Mouse (Mus musculus): ENCODE results near the gene Ddx51. TPM values are rescaled to one million over a fixed set of nuclear protein-coding genes. Genes with fewer than 3 reads are reported as not detected.

Ddx51 gene
- 22.1 and 24.2 TPM in 2 replicates for polyA plus RNA-seq (2015; fragmentation: Nextera tagmentation; extraction: Ambion mirVana)

DNA sequence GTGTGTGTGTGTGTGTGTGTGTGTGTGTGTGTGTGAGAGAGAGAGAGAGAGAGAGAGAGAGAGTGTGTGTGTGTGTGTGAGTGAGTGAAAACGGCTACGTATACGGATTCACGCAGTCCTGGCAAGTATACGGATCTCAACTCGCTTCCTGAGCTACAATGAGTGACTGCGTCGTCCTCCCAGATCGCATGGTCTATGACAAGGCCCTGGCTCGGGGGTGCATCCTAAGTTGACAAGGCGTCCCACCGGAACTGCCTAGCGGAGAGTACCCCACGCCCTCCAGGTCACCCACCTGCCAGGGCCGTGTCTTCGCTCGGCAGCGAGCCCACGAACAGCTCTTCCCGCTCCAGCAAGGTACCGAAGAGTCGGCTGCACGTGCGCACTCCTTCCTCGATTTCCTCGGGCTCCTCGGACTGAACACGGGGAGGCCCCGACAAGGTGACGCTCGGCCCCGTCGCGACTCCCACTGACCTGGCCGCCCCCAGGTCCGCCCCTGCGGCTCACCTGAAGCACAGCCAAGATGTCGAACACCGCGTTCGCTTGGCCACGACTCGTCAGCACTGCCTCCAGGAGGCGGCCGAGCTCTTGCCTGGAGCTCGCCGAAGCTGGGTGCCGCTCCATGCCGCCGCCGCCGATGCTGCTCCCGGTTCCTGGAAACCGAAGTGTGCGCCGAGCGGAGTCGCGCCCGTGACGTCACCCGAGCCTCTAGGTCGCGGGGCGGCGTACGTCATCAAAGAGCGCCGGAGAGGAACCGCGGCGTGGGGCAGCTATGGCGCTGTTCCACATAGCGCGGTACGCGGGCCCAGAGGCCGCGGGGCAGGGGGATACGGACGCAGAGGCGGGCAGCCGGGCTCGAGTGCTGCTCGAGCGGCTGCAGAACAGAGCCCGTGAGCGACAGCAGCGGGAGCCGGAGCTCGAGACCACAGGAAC, at the start of gene Ddx51, which contains the start of gene Noc4l:
Gene Ddx51, plus strand, starts transcription at position 733 of the 930 bp plus-strand sequence.
Gene Noc4l, minus strand, starts transcription at position 699 of the 930 bp plus-strand sequence.
- under 1% methylated on average over 91 of the region's 91 CpGs for WGBS
- H3K9ac ChIP-seq: peak within 1 kb of the TSS; percentile 98
- peaks cover 49% of the 10 kb centered on the region for H3K36me3 ChIP-seq
- peak within 1 kb of the TSS; percentile 81 for H3K4me2 ChIP-seq
- peak; percentile 86 for ATAC-seq (ENCODE audit: insufficient read depth, low FRiP score, low read depth)
- H3K9me3 ChIP-seq: no peaks in the 10 kb centered on the region
- H3K4me1 ChIP-seq: peaks cover 12% of the 10 kb centered on the region
- H3K27ac ChIP-seq: 0 out of 2 replicates have a peak within 1 kb of the TSS, but pooled peaks have one; percentile 44
- H3K27me3 ChIP-seq (replicated peaks): no peaks in the 10 kb centered on the region
- peak within 1 kb of the TSS; percentile 86 for H3K4me3 ChIP-seq (replicated peaks)

DNA sequence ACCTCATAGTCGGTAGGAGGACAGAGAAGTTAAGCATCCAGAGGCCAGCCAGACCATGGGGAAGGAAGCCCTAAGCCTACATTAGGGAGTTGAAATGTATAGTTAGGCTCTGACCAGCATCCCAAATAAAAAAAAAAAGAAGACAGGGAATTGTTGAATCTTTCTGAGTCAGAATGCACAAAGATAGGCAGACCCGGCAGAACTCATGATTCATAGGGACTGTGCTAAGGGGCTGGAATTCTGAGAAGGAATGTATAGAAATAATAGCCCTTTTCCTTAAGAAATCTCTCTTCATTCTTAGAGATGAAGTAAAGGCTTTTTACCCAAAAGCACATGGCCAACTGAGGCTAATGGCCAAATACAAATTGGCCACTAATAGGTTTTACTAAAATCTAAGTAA, 48.9 kb upstream of the Ddx51 start:
- Histone ChIP-seq H3K36me3 (no peaks in the 10 kb centered on the region), H3K4me1 (no peaks in the 10 kb centered on the region), H3K9me3 (no peaks in the 10 kb centered on the region), H3K4me2 (no peak overlapping the region), H3K9ac (no peak overlapping the region), H3K27ac (no peak overlapping the region), H3K27me3 (replicated peaks) (no peaks in the 10 kb centered on the region; the same call in 1 of the 2 replicates), H3K4me3 (replicated peaks) (no peak overlapping the region)
- ATAC-seq (ENCODE audit: insufficient read depth, low FRiP score, low read depth): no peak
- 80% methylated on average over 2 of the region's 2 CpGs for WGBS

DNA sequence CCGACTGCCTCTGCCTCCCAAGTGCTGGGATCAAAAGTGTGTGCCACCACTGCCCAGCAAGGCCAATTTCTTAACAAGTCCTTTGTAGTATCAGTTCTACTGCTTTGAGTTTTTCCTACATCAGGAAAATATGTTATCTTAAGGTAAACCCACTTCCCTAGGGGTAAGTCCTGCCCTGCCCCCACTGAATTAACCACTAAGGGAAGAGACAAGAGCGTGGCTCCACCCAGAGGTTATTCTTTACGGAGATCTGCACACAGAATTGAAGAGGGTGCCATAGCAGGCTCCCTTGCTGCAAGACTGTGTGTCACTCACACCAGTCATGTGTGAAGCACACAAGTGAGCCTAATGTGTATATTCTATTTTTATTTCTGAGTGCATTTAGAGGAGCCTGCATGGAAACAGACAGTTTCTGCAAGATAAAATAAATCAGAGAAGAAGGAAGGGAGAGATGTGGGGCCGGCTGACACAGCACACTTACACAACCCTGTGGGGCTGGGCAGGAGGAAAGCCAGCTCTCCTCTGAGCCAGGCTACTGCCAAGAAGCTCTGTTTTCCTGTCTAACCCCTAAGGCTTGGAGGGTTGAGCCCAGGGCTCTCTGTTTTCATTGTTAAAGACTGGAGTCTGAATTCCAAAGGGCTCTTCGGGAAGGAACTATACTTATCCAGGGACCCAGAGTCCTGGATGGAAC, 47.6 kb upstream of the Ddx51 start:
- WGBS: 60% methylated on average over 5 of the region's 5 CpGs
- Histone ChIP-seq H3K27me3 (replicated peaks) (no peaks in the 10 kb centered on the region), H3K9me3 (no peaks in the 10 kb centered on the region), H3K27ac (no peak overlapping the region), H3K4me2 (no peak overlapping the region), H3K36me3 (no peaks in the 10 kb centered on the region), H3K9ac (no peak overlapping the region), H3K4me1 (0 out of 2 replicates have a peak, but pooled peaks cover 3% of the 10 kb centered on the region), H3K4me3 (replicated peaks) (no peak overlapping the region)
- no peak for ATAC-seq (ENCODE audit: insufficient read depth, low FRiP score, low read depth)

DNA sequence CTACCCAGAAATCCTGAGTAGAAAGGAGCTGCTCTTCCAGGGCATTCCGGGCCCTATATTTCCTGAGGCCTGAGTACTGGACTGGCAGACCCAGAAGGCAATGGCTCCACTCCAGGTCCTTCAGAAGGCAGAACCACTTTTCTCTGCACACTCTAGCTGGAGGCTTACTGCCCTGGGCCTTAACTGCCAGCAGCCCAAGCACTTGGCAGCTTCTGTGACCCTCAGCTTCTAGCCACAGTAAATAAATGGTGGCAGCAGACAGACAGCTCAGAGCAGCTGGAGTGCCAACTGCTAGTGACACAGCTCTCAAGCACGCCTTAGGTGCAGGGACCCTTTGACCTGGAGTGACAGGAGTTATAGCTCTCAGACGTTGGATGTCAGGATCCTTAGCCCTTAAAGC, 45.5 kb upstream of the Ddx51 start:
- 42% methylated on average over 3 of the region's 3 CpGs for WGBS
- Histone ChIP-seq H3K4me3 (replicated peaks) (no peak overlapping the region), H3K9me3 (no peaks in the 10 kb centered on the region), H3K4me2 (no peak overlapping the region), H3K9ac (no peak overlapping the region), H3K27me3 (replicated peaks) (no peaks in the 10 kb centered on the region), H3K27ac (no peak overlapping the region), H3K4me1 (0 out of 2 replicates have a peak, but pooled peaks cover 3% of the 10 kb centered on the region), H3K36me3 (no peaks in the 10 kb centered on the region)
- no peak for ATAC-seq (ENCODE audit: insufficient read depth, low FRiP score, low read depth)

DNA sequence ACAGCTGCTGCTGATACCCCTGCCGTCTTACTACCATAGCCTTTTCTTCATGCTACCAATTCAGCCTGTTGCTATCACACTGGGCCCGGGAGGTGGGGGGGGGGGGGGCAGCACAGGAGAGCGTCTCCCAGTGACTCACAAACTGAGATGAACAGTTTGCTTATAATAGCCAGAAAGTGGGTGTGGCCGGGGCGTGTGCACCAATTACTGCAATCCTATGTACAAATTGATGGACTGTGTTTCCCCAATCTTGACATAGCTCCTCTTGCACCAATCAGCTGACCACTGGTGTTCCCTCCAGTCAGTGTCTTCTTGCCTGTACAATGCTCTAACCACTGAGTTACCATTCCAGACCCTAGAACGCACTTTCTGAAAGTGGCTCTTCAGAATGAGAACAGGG, 44.9 kb upstream of the Ddx51 start:
- Histone ChIP-seq H3K4me1 (0 out of 2 replicates have a peak, but pooled peaks cover 3% of the 10 kb centered on the region), H3K4me3 (replicated peaks) (no peak overlapping the region), H3K27me3 (replicated peaks) (no peaks in the 10 kb centered on the region), H3K36me3 (no peaks in the 10 kb centered on the region), H3K9me3 (no peaks in the 10 kb centered on the region), H3K9ac (no peak overlapping the region), H3K4me2 (no peak overlapping the region), H3K27ac (no peak overlapping the region)
- 62% methylated on average over 6 of the region's 6 CpGs for WGBS
- ATAC-seq (ENCODE audit: insufficient read depth, low FRiP score, low read depth): no peak

DNA sequence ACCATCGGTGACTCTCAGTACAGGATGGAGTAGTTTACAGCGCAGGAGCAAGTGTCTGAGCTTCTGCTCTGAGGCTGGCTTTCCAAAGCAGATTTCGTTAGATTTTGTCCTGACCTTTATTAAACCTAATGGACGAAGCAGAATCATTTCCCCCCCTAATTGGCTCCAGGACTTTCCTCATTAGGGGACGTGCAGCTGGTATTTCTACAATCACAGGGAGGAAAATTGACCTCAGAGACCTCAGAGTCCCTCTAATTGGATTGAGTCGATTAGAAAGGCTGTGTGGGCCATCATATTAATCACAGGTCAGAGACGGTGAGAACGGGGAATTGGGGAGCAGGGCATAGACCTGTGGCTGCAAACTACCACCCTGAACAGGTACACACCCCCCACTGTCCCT, 44.3 kb upstream of the Ddx51 start:
- no peaks in the 10 kb centered on the region for H3K27me3 ChIP-seq (replicated peaks)
- no peak for ATAC-seq (ENCODE audit: insufficient read depth, low FRiP score, low read depth)
- no peak overlapping the region for H3K4me3 ChIP-seq (replicated peaks)
- H3K4me2 ChIP-seq: no peak overlapping the region
- H3K36me3 ChIP-seq: no peaks in the 10 kb centered on the region
- no peak overlapping the region for H3K27ac ChIP-seq
- no peak overlapping the region for H3K9ac ChIP-seq
- 0 out of 2 replicates have a peak, but pooled peaks cover 3% of the 10 kb centered on the region for H3K4me1 ChIP-seq
- no peaks in the 10 kb centered on the region for H3K9me3 ChIP-seq
- 62% methylated on average over 8 of the region's 8 CpGs for WGBS

DNA sequence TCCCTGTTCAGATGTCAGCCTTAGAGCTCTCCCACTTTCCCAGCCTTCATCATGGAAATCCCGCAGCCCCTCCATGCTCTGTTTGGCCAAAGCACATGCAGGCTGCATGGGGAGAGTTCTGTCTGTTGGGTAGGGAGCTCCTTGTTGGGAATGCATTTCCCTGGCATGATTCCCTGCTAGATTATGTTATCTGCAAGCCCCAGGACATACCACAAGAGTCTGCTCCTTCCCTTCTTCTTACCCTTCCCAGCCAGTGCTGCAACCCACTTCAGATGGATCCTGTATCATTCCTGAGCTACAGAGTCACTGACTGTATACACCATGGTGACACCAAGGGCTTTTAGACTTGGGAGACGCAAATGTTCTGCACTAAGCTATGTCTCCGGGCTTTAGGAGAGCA, 43.8 kb upstream of the Ddx51 start:
- Histone ChIP-seq H3K4me2 (no peak overlapping the region), H3K4me3 (replicated peaks) (no peak overlapping the region), H3K36me3 (no peaks in the 10 kb centered on the region), H3K27me3 (replicated peaks) (no peaks in the 10 kb centered on the region), H3K9ac (no peak overlapping the region), H3K27ac (no peak overlapping the region), H3K9me3 (no peaks in the 10 kb centered on the region), H3K4me1 (0 out of 2 replicates have a peak, but pooled peaks cover 3% of the 10 kb centered on the region)
- no peak for ATAC-seq (ENCODE audit: insufficient read depth, low FRiP score, low read depth)
- WGBS: 81% methylated on average over 3 of the region's 3 CpGs

DNA sequence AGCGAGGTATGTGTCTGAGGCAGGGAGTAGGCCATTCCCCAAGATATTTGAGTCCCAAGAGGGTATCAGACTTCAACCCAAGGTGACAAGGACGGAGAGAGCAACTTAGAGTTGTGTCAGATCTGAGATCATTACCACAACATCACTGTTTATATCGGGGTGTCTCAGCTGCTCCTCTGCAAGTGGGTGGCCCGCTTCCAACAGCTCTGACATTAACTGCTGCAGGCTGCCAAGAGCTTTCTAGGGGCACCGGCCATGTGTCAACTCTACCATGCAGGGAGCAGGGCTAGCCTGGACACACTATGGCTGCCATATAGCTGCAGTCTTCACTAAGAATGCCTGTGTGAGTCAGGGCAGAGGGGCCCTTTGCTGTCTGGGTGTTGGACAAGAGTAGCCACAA, 43.4 kb upstream of the Ddx51 start:
- Histone ChIP-seq H3K9me3 (no peaks in the 10 kb centered on the region), H3K27ac (no peak overlapping the region), H3K4me2 (no peak overlapping the region), H3K4me1 (0 out of 2 replicates have a peak, but pooled peaks cover 3% of the 10 kb centered on the region), H3K4me3 (replicated peaks) (no peak overlapping the region), H3K36me3 (no peaks in the 10 kb centered on the region), H3K9ac (no peak overlapping the region), H3K27me3 (replicated peaks) (no peaks in the 10 kb centered on the region)
- ATAC-seq (ENCODE audit: insufficient read depth, low FRiP score, low read depth): no peak
- 68% methylated on average over 5 of the region's 5 CpGs for WGBS

DNA sequence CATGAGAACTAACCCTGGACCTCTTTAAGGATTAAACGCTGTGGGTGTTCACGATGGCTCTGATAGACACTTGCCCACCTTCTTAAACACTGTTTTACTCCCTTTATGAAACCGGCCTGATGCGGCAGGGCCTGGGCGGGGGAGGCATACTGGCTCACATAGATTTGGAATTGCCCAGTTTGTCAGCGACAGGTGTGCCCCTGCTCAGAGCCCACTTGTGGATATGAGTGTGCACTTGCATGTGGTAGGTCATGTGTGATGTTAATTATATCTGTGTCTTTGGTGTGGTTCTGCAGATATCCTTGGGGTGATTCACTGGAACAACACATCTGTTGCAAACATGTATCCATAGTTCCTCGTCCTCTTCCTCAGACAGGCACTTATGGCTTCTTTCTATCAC, 42.8 kb upstream of the Ddx51 start:
- no peaks in the 10 kb centered on the region for H3K36me3 ChIP-seq
- no peak overlapping the region for H3K9ac ChIP-seq
- H3K27me3 ChIP-seq (replicated peaks): no peaks in the 10 kb centered on the region
- 0 out of 2 replicates have a peak, but pooled peaks cover 3% of the 10 kb centered on the region for H3K4me1 ChIP-seq
- no peaks in the 10 kb centered on the region for H3K9me3 ChIP-seq
- ATAC-seq (ENCODE audit: insufficient read depth, low FRiP score, low read depth): no peak
- no peak overlapping the region for H3K27ac ChIP-seq
- H3K4me2 ChIP-seq: no peak overlapping the region
- H3K4me3 ChIP-seq (replicated peaks): no peak overlapping the region
- WGBS: 84% methylated on average over 7 of the region's 7 CpGs

DNA sequence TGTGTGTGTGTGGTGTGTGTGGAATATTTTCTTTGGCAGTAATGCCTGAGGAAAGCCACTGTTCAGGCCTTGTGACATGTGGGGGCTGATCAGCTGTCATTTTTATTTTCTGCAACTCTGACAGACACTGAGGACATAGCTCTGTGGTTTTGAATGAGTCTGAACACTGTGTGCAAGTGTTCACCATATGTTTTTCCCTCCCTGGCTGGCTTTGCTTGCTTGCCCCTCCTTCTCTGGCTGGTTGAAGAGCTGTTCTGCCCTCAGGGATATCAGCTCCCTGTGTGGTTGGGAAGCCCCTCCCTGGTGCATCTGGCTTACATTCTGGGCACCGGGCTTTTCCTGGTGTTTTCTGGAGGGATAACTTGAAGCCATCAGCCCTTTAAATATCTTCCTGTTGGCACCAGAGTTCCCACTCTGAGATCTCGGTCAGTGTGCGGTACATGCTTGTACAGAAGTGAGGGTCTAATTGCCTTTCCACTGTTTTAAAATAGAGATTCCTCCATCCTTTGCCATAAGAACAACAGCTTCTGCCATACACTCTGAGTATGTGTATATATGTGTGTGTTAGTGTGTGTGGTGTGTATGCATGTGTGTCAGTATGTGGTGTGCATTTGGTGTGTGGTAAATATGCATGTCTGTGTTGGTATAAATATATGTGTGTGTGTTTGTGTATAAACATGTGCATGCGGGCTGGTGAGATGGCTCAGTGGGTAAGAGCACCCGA, 41.7 kb upstream of the Ddx51 start:
- Histone ChIP-seq H3K27me3 (replicated peaks) (no peaks in the 10 kb centered on the region), H3K4me2 (no peak overlapping the region), H3K36me3 (no peaks in the 10 kb centered on the region), H3K9ac (no peak overlapping the region), H3K4me1 (0 out of 2 replicates have a peak, but pooled peaks cover 3% of the 10 kb centered on the region), H3K4me3 (replicated peaks) (no peak overlapping the region), H3K9me3 (no peaks in the 10 kb centered on the region), H3K27ac (no peak overlapping the region)
- 78% methylated on average over 5 of the region's 5 CpGs for WGBS
- ATAC-seq (ENCODE audit: insufficient read depth, low FRiP score, low read depth): no peak

DNA sequence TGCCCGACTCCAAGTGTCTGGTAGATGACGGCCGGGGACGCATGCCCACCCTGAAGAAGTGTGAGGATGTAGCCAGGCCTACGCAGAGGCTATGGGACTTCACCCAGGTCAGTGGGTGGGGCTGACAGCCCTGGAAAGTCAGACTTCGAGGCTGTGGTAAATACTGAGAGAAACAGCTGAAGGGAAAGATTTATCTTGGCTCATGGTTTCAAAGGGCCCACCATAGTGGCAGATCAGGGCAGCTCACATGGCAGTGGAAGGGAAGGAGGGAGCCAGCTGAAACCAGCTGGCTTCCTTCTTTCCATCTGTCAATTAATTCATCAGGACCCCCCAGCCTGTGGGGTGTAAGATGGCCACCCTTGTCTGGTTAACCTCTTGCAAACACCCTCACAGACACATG, 34.0 kb upstream of the Ddx51 start:
- WGBS: 81% methylated on average over 6 of the region's 6 CpGs
- no peak for ATAC-seq (ENCODE audit: insufficient read depth, low FRiP score, low read depth)

More for the DNA sequence above, 34.0 kb upstream of the Ddx51 start:
- Histone ChIP-seq H3K27me3 (replicated peaks) (no peaks in the 10 kb centered on the region), H3K4me3 (replicated peaks) (no peak overlapping the region), H3K9me3 (no peaks in the 10 kb centered on the region), H3K4me2 (no peak overlapping the region), H3K36me3 (no peaks in the 10 kb centered on the region), H3K9ac (no peak overlapping the region), H3K27ac (no peak overlapping the region), H3K4me1 (no peaks in the 10 kb centered on the region)
